Mouse (Mus musculus) heart, postnatal 0 days (tissue): ENCODE measurements around the gene Igfbp4.

Experiments
- CTCF ChIP-seq: IDR thresholded peaks from 2 replicates; pipeline ENCODE4 v1.5.1; 2016; ENCODE audit warnings: antibody characterized with exemption, control low read depth, low read depth
- EP300 ChIP-seq: IDR thresholded peaks from 2 replicates; pipeline ENCODE4 v1.6.1; 2016; ENCODE audit warnings: antibody characterized with exemption, low read depth

GRCm38 (mm10) chr11:99006788-99007187, 34.3 kb upstream of the Igfbp4 start:
- TF ChIP-seq EP300 (no peak), CTCF (no peak)
